Mouse (Mus musculus) left cerebral cortex, adult 18-20 months (tissue): ENCODE results near the gene Pbld1. TPM values are rescaled to one million over a fixed set of nuclear protein-coding genes. Genes with fewer than 3 reads are reported as not detected.
A peak's percentile ranks its signal among the peaks of the same experiment; 100 is the strongest.

Experiments
- DNase-seq, 2 experiments: peaks; one replicate each; pipeline ENCODE4 v3.0.0; 2021 to 2022; ENCODE audit warnings: low spot score in 2 of 2, mixed read lengths in 1 of 2
- total RNA-seq, 2 experiments: library from RNA; stranded (reverse); gene quantifications; 2 replicates each; pipeline ENCODE4 v1.2.3; 2021

Pbld1 gene
- total RNA-seq, 2 experiments from 2014 or later, result 0.30 to 0.45 TPM

- DNase-seq, result no peak
Observed at GRCm38 (mm10) chr10:63092616-63093550, 32.9 kb downstream of the Pbld1 start.

GRCm38 (mm10) chr10:63096757-63097156 lies 36.8 kb downstream of the Pbld1 start:
- no peak for DNase-seq

GRCm38 (mm10) chr10:63098191-63098590 lies 38.2 kb downstream of the Pbld1 start:
- DNase-seq, result no peak

GRCm38 (mm10) chr10:63099521-63099920 lies 39.6 kb downstream of the Pbld1 start, which contains the start of gene Atoh7:
Gene Atoh7 (plus strand): TSS chr10:63099651.
- DNase-seq, result peak; percentile 51 to 60

- DNase-seq, result peak; percentile 73 to 85
Observed at GRCm38 (mm10) chr10:63099941-63100562, 40.1 kb downstream of the Pbld1 start.

- DNase-seq, result no peak
Observed at GRCm38 (mm10) chr10:63100657-63101056, 40.7 kb downstream of the Pbld1 start.

- no peak for DNase-seq
Observed at GRCm38 (mm10) chr10:63113027-63113604, 53.2 kb downstream of the Pbld1 start.

- no peak for DNase-seq
Observed at GRCm38 (mm10) chr10:63113716-63114360, 53.9 kb downstream of the Pbld1 start.

GRCm38 (mm10) chr10:63115881-63116280 lies 55.9 kb downstream of the Pbld1 start:
- no peak for DNase-seq

- no peak for DNase-seq
Observed at GRCm38 (mm10) chr10:63116376-63116775, 56.4 kb downstream of the Pbld1 start.

- DNase-seq, result no peak
Observed at GRCm38 (mm10) chr10:63117583-63117982, 57.6 kb downstream of the Pbld1 start.

GRCm38 (mm10) chr10:63119916-63120315 lies 60.0 kb downstream of the Pbld1 start:
- DNase-seq, result no peak

- no peak for DNase-seq
Observed at GRCm38 (mm10) chr10:63121961-63122360, 62.0 kb downstream of the Pbld1 start.

GRCm38 (mm10) chr10:63122516-63122915 lies 62.6 kb downstream of the Pbld1 start:
- peak; percentile 40 to 42 for DNase-seq

GRCm38 (mm10) chr10:63123141-63123540 lies 63.2 kb downstream of the Pbld1 start:
- DNase-seq, result no peak

- DNase-seq, result no peak
Observed at GRCm38 (mm10) chr10:63124016-63124415, 64.1 kb downstream of the Pbld1 start.

GRCm38 (mm10) chr10:63125343-63125742 lies 65.4 kb downstream of the Pbld1 start:
- no peak for DNase-seq

GRCm38 (mm10) chr10:63126116-63126515 lies 66.2 kb downstream of the Pbld1 start:
- no peak for DNase-seq

GRCm38 (mm10) chr10:63127156-63127555 lies 67.2 kb downstream of the Pbld1 start:
- no peak for DNase-seq
